Mouse (Mus musculus) C2C12 (cell line): ENCODE measurements around the gene Tgfbr2. TPM values are rescaled to one million over a fixed set of nuclear protein-coding genes. Genes with fewer than 3 reads are reported as not detected.

Experiments used
- H3K27me3 ChIP-seq: one replicate; pipeline ENCODE4 v1.6.1; 2011; ENCODE audit not compliant: control insufficient read depth, insufficient read depth, insufficient read length
- H3K36me3 ChIP-seq: one replicate; pipeline ENCODE4 v1.6.1; 2011; ENCODE audit not compliant: control insufficient read depth, insufficient read depth
- H3K4me3 ChIP-seq: one replicate; pipeline ENCODE4 v1.5.1; 2011; ENCODE audit warnings: mild to moderate bottlenecking, control low read depth; ENCODE audit not compliant: poor library complexity, insufficient read depth, severe bottlenecking
- H3K79me2 ChIP-seq: one replicate; pipeline ENCODE4 v1.6.1; 2011; ENCODE audit not compliant: control insufficient read depth, insufficient read depth
- H3K79me3 ChIP-seq: one replicate; pipeline ENCODE4 v1.6.1; 2011; ENCODE audit warnings: low read depth, control low read depth
- H3ac ChIP-seq: one replicate; pipeline ENCODE3; 2011; ENCODE audit warnings: low read depth; ENCODE audit not compliant: control insufficient read depth, insufficient read length
- CEBPB ChIP-seq: IDR thresholded peaks from one replicate; pipeline ENCODE4 v1.6.1; 2011; ENCODE audit warnings: low read depth, mild to moderate bottlenecking, control low read depth, moderate library complexity
- CTCF ChIP-seq: IDR thresholded peaks from one replicate; pipeline ENCODE4 v1.5.1; 2011; ENCODE audit not compliant: control insufficient read depth, insufficient read depth, insufficient read length
- FOSL1 ChIP-seq: IDR thresholded peaks from one replicate; pipeline ENCODE4 v1.8.0; 2011; ENCODE audit warnings: mild to moderate bottlenecking, low read length; ENCODE audit not compliant: poor library complexity, insufficient read depth, severe bottlenecking
- MAX ChIP-seq: IDR thresholded peaks from one replicate; pipeline ENCODE4 v1.6.1; 2011; ENCODE audit warnings: mild to moderate bottlenecking, control low read depth
- MYOD1 ChIP-seq: IDR thresholded peaks from one replicate; pipeline ENCODE4 v1.6.1; 2011; ENCODE audit warnings: low read depth; ENCODE audit not compliant: control insufficient read depth, insufficient read length
- MYOG ChIP-seq: IDR thresholded peaks from one replicate; pipeline ENCODE4 v1.6.1; 2011; ENCODE audit not compliant: control insufficient read depth, insufficient read length; ENCODE audit errors: extremely low read depth
- USF1 ChIP-seq: IDR thresholded peaks from one replicate; pipeline ENCODE4 v1.6.1; 2011; ENCODE audit warnings: low read depth, mild to moderate bottlenecking, control low read depth, moderate library complexity
- polyA plus RNA-seq: library from polyadenylated mRNA; unstranded; fragments of >200 nt; fragmentation: generic; extraction: Trizol; gene quantifications from one replicate; pipeline ENCODE4 v1.2.1, GENCODE M21; 2012; ENCODE audit warnings: missing spikeins

Gene Tgfbr2
- polyA plus RNA-seq, 1 experiment, result 15.3 TPM

- no peaks in the 10 kb centered on the region for H3K27me3 ChIP-seq
- TF ChIP-seq MAX, result no peak
- no peak for TF ChIP-seq CEBPB
- no peak for TF ChIP-seq USF1
- TF ChIP-seq CTCF, result no peak
- TF ChIP-seq MYOD1, result no peak
- TF ChIP-seq MYOG, result no peak
- TF ChIP-seq FOSL1, result no peak
- peaks cover 47% of the 10 kb centered on the region for H3K79me3 ChIP-seq
- no peak overlapping the region for H3K4me3 ChIP-seq
- no peaks in the 10 kb centered on the region for H3K36me3 ChIP-seq
- H3ac ChIP-seq, result no peak overlapping the region
- peaks cover 69% of the 10 kb centered on the region for H3K79me2 ChIP-seq
Measured at GRCm38 (mm10) chr9:116173059-116173458, 2.1 kb downstream of the Tgfbr2 start.

DNA sequence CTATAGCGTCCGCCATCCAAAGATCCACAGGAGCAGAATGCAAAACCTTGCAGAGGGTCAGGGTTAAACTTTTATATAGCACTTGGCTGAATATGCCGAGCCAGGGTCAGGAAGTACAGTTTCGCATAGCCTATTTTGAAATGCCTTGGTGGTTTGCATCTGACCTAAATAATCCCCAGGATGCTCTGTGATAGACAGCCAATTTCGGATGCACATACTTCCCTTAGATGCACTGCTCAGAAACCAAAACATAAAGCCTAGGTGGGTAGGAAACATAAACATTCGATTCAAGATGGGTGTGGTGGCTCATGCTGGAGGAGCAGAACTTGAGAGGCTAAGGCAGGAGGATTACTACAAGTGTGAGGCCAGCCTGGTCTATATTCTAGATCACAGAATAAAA is 6.1 kb downstream of the Tgfbr2 start:
- no peak overlapping the region for H3K4me3 ChIP-seq
- peaks cover 69% of the 10 kb centered on the region for H3K79me3 ChIP-seq
- no peaks in the 10 kb centered on the region for H3K27me3 ChIP-seq
- no peak overlapping the region for H3ac ChIP-seq
- peaks cover 98% of the 10 kb centered on the region for H3K79me2 ChIP-seq
- no peaks in the 10 kb centered on the region for H3K36me3 ChIP-seq
- TF ChIP-seq MYOG, result no peak
- TF ChIP-seq CTCF, result no peak
- TF ChIP-seq USF1, result no peak
- TF ChIP-seq MAX, result no peak
- no peak for TF ChIP-seq CEBPB
- no peak for TF ChIP-seq MYOD1
- TF ChIP-seq FOSL1, result no peak

- no peaks in the 10 kb centered on the region for H3K36me3 ChIP-seq
- H3K79me2 ChIP-seq, result peaks cover 98% of the 10 kb centered on the region
- H3K27me3 ChIP-seq, result no peaks in the 10 kb centered on the region
- no peak overlapping the region for H3K4me3 ChIP-seq
- H3ac ChIP-seq, result no peak overlapping the region
- H3K79me3 ChIP-seq, result peaks cover 68% of the 10 kb centered on the region
- TF ChIP-seq MYOD1, result no peak
- TF ChIP-seq MYOG, result no peak
- TF ChIP-seq MAX, result no peak
- TF ChIP-seq USF1, result no peak
- no peak for TF ChIP-seq FOSL1
- TF ChIP-seq CTCF, result no peak
- TF ChIP-seq CEBPB, result no peak
Measured at GRCm38 (mm10) chr9:116167304-116167880, 7.8 kb downstream of the Tgfbr2 start.

DNA sequence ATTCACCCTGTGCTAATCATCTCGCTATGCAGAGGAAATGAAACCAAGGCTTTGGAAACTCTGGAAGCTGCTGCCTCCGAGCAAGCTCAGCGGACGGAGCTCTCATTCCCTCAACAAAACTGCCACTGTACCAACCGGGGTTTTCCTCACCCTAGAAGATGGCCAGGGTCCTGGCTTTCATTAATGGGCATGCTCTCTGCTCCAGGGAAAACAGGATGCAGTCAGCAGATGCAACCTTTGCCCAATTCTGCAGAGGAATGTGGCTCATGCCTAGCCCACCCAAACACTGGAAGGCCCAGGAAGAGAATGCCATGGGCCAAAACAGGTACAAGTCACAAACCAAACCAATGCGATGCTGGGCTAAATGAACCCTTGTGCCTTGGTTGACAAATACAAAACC is 8.8 kb downstream of the Tgfbr2 start:
- Histone ChIP-seq H3K27me3 (no peaks in the 10 kb centered on the region), H3ac (no peak overlapping the region), H3K79me3 (peaks cover 65% of the 10 kb centered on the region), H3K4me3 (no peak overlapping the region), H3K36me3 (no peaks in the 10 kb centered on the region), H3K79me2 (peaks cover 90% of the 10 kb centered on the region)
- TF ChIP-seq CTCF, result no peak
- no peak for TF ChIP-seq FOSL1
- no peak for TF ChIP-seq MYOG
- TF ChIP-seq USF1, result no peak
- no peak for TF ChIP-seq MAX
- no peak for TF ChIP-seq MYOD1
- no peak for TF ChIP-seq CEBPB

DNA sequence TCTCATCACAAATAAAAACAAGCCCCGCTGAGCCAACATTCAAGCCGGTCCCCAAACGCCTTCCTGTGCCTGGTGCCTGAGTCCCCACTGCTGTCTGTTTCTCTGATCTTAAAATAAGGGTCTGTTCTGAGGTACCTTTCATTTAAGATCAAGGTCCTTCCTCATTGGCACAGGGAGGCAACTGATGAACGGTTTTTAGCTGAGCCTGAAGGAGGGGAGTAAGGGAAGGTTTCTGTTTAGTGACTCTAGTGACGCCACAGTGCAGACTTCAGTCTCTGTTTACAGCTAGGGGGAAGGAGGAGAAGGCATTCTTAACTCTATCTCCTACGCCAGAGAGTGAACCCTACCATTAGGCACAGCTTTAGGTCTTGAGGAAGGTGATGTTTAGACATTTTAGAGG is 11.3 kb downstream of the Tgfbr2 start:
- H3K4me3 ChIP-seq, result no peak overlapping the region
- H3ac ChIP-seq, result no peak overlapping the region
- H3K79me2 ChIP-seq, result peaks cover 87% of the 10 kb centered on the region
- no peaks in the 10 kb centered on the region for H3K27me3 ChIP-seq
- TF ChIP-seq USF1, result no peak
- TF ChIP-seq CEBPB, result no peak
- TF ChIP-seq FOSL1, result no peak
- TF ChIP-seq MAX, result no peak
- TF ChIP-seq CTCF, result no peak
- no peak for TF ChIP-seq MYOG
- TF ChIP-seq MYOD1, result no peak
- no peaks in the 10 kb centered on the region for H3K36me3 ChIP-seq
- H3K79me3 ChIP-seq, result peaks cover 52% of the 10 kb centered on the region

- Histone ChIP-seq H3ac (no peak overlapping the region), H3K4me3 (no peak overlapping the region), H3K36me3 (no peaks in the 10 kb centered on the region), H3K79me3 (peaks cover 51% of the 10 kb centered on the region), H3K79me2 (peaks cover 79% of the 10 kb centered on the region), H3K27me3 (no peaks in the 10 kb centered on the region)
- TF ChIP-seq CTCF (no peak), USF1 (no peak), MYOD1 (no peak), FOSL1 (no peak), MYOG (no peak), CEBPB (no peak), MAX (no peak)
Measured at GRCm38 (mm10) chr9:116162866-116163374, 12.2 kb downstream of the Tgfbr2 start.
